Mouse (Mus musculus) retina, postnatal 7 days (tissue): Measurements from ENCODE around the gene Glipr1.
"Not testable (repeated sequence)": the region's sequence is repeated elsewhere in the genome, so short reads cannot be mapped to it uniquely, and the experiment has no call there.

Experiments
- DNase-seq: peaks from one replicate; pipeline ENCODE4 v3.0.0-alpha.2; 2012; ENCODE audit warnings: low read depth, low spot score

Glipr1 gene

GRCm38 (mm10) chr10:112002544-112003215 is at the start of gene Glipr1:
Gene Glipr1 (minus strand): TSS chr10:112002631.
- DNase-seq, result no peak

- DNase-seq, result not testable (repeated sequence)
These were observed 49.5 kb upstream of the Glipr1 start for GRCm38 (mm10) chr10:112051956-112052355.

- DNase-seq, result no peak
These were observed 48.8 kb upstream of the Glipr1 start for GRCm38 (mm10) chr10:112051220-112051619.

GRCm38 (mm10) chr10:112044283-112044682 is 41.9 kb upstream of the Glipr1 start:
- not testable (repeated sequence) for DNase-seq

GRCm38 (mm10) chr10:112043523-112043922 is 41.1 kb upstream of the Glipr1 start:
- not testable (repeated sequence) for DNase-seq

GRCm38 (mm10) chr10:112028689-112029088 is 26.3 kb upstream of the Glipr1 start:
- not testable (repeated sequence) for DNase-seq

- DNase-seq, result no peak
These were observed 21.2 kb upstream of the Glipr1 start for GRCm38 (mm10) chr10:112023585-112023984.

GRCm38 (mm10) chr10:112009511-112009910 is 7.1 kb upstream of the Glipr1 start:
- not testable (repeated sequence) for DNase-seq

- no peak for DNase-seq
These were observed 493 bp downstream of the Glipr1 start for GRCm38 (mm10) chr10:112001756-112002520.

GRCm38 (mm10) chr10:112001350-112001749 is 1.1 kb downstream of the Glipr1 start:
- DNase-seq, result no peak

GRCm38 (mm10) chr10:112000568-112000967 is 1.9 kb downstream of the Glipr1 start:
- no peak for DNase-seq

- DNase-seq, result no peak
These were observed 2.7 kb downstream of the Glipr1 start for GRCm38 (mm10) chr10:111999765-112000164.

GRCm38 (mm10) chr10:111997671-111998070 is 4.8 kb downstream of the Glipr1 start:
- DNase-seq, result no peak

- DNase-seq, result no peak
These were observed 5.5 kb downstream of the Glipr1 start for GRCm38 (mm10) chr10:111996911-111997347.

GRCm38 (mm10) chr10:111996549-111996904 is 5.9 kb downstream of the Glipr1 start:
- no peak for DNase-seq

GRCm38 (mm10) chr10:111995803-111996548 is 6.5 kb downstream of the Glipr1 start:
- DNase-seq, result no peak

- no peak for DNase-seq
These were observed 16.0 kb downstream of the Glipr1 start for GRCm38 (mm10) chr10:111986453-111986852.

- DNase-seq, result no peak
These were observed 19.4 kb downstream of the Glipr1 start for GRCm38 (mm10) chr10:111983070-111983469.

GRCm38 (mm10) chr10:111977584-111977983 is 24.8 kb downstream of the Glipr1 start:
- DNase-seq, result peak; percentile 42

GRCm38 (mm10) chr10:111972542-111973361 is 29.7 kb downstream of the Glipr1 start, which contains the start of gene Krr1:
Gene Krr1 (plus strand): TSS chr10:111972664.
- peak; percentile 90 for DNase-seq

GRCm38 (mm10) chr10:111971929-111972328 is 30.5 kb downstream of the Glipr1 start:
- no peak for DNase-seq
